Mouse (Mus musculus) stomach, embryonic 14.5 days (tissue): ENCODE data around the gene Tcf3. TPM values are rescaled to one million over a fixed set of nuclear protein-coding genes. Genes with fewer than 3 reads are reported as not detected.

Source experiments
- ATAC-seq: fragments of 200-750 bp; cut with Nextera tagmentation; 2 replicates; pipeline ENCODE4 v1.8.0; 2017; ENCODE audit warnings: low read depth, moderate TSS enrichment; ENCODE audit not compliant: insufficient number of reproducible peaks, insufficient read depth, low FRiP score
- H3K27ac ChIP-seq: fragments of 300-500 bp; sonication (generic); 2 replicates; pipeline ENCODE4 v1.5.1; 2014; ENCODE audit warnings: mild to moderate bottlenecking, low read length, moderate library complexity, mixed read lengths
- H3K27me3 ChIP-seq: fragments of 300-500 bp; sonication (generic); 2 replicates; pipeline ENCODE4 v1.6.1; 2014; ENCODE audit warnings: low read length, control low read depth, mixed read lengths; ENCODE audit not compliant: control insufficient read depth, insufficient read depth
- H3K36me3 ChIP-seq: fragments of 300-500 bp; sonication (generic); 2 replicates; pipeline ENCODE4 v1.6.1; 2014; ENCODE audit warnings: mild to moderate bottlenecking, control low read depth, low read length, moderate library complexity, mixed read lengths; ENCODE audit not compliant: control insufficient read depth, insufficient read depth
- H3K4me1 ChIP-seq: fragments of 300-500 bp; sonication (generic); 2 replicates; pipeline ENCODE4 v1.6.1; 2014; ENCODE audit warnings: low read length, control low read depth, mixed read lengths; ENCODE audit not compliant: control insufficient read depth, insufficient read depth
- H3K4me2 ChIP-seq: fragments of 300-500 bp; sonication (generic); replicated peaks from 2 replicates; pipeline ENCODE4 v1.6.1; 2014; ENCODE audit warnings: low read depth, low read length, control low read depth
- H3K4me3 ChIP-seq: fragments of 300-500 bp; sonication (generic); 2 replicates; pipeline ENCODE4 v1.5.1; 2014; ENCODE audit warnings: low read depth, low read length, control low read depth
- H3K9ac ChIP-seq: fragments of 300-500 bp; sonication (generic); replicated peaks from 2 replicates; pipeline ENCODE4 v1.6.1; 2014; ENCODE audit warnings: low read depth, mild to moderate bottlenecking, control low read depth, low read length, moderate library complexity, mixed read lengths
- H3K9me3 ChIP-seq: fragments of 300-500 bp; sonication (generic); 2 replicates; pipeline ENCODE4 v1.6.1; 2016; ENCODE audit warnings: low read depth, low read length, control low read depth; ENCODE audit not compliant: control insufficient read depth
- WGBS: fragments of 180-500 bp; shearing (Covaris S2); extraction: QIAGEN DNeasy Blood & Tissue Kit; methylation state at CpG from one replicate; pipeline ENCODE4 v1.1.7; 2014; 5-methylcytosine and 5-hydroxymethylcytosine counted together
- polyA plus RNA-seq: library from polyadenylated mRNA; unstranded; fragments of >200 nt; fragmentation: Nextera tagmentation; extraction: Ambion mirVana; gene quantifications from 2 replicates; pipeline ENCODE4 v1.2.1, GENCODE M21; 2014

Tcf3 gene
- polyA plus RNA-seq, 1 experiment from 2014 or later = 107 TPM

- H3K4me1 ChIP-seq = peaks cover 17% of the 10 kb centered on the region
- H3K4me3 ChIP-seq = peak overlapping the region; percentile 87; the same call in 1 of the 2 replicates
Measured at GRCm38 (mm10) chr10:80384709-80385108, 48.7 kb downstream of the Tcf3 start.

GRCm38 (mm10) chr10:80384115-80384639, 49.3 kb downstream of the Tcf3 start:
- Histone ChIP-seq H3K4me2 (peak overlapping the region; percentile 88), H3K27me3 (no peaks in the 10 kb centered on the region), H3K9me3 (no peaks in the 10 kb centered on the region), H3K4me3 (no peak overlapping the region), H3K36me3 (peaks cover 42% of the 10 kb centered on the region), H3K4me1 (peaks cover 17% of the 10 kb centered on the region), H3K9ac (no peak overlapping the region), H3K27ac (no peak overlapping the region)
- no peak for ATAC-seq
- 86% methylated on average over 4 of the region's 4 CpGs for WGBS

More at GRCm38 (mm10) chr10:80384709-80385108, 48.7 kb downstream of the Tcf3 start:
- no peak for ATAC-seq
- H3K27me3 ChIP-seq = no peaks in the 10 kb centered on the region
- H3K36me3 ChIP-seq = peaks cover 41% of the 10 kb centered on the region
- no peak overlapping the region for H3K27ac ChIP-seq
- no peak overlapping the region for H3K9ac ChIP-seq
- H3K9me3 ChIP-seq = no peaks in the 10 kb centered on the region
- H3K4me2 ChIP-seq = peak overlapping the region; percentile 88
- WGBS = 74% methylated on average over 7 of the region's 7 CpGs

- peaks cover 42% of the 10 kb centered on the region for H3K36me3 ChIP-seq
Measured at GRCm38 (mm10) chr10:80383431-80383830, 50.0 kb downstream of the Tcf3 start.

GRCm38 (mm10) chr10:80382641-80383365, 50.6 kb downstream of the Tcf3 start:
- H3K36me3 ChIP-seq = peaks cover 42% of the 10 kb centered on the region
- H3K27ac ChIP-seq = no peak overlapping the region
- no peak overlapping the region for H3K4me3 ChIP-seq
- no peaks in the 10 kb centered on the region for H3K27me3 ChIP-seq
- peaks cover 14% of the 10 kb centered on the region for H3K4me1 ChIP-seq
- H3K9me3 ChIP-seq = no peaks in the 10 kb centered on the region
- no peak for ATAC-seq
- H3K4me2 ChIP-seq = no peak overlapping the region
- no peak overlapping the region for H3K9ac ChIP-seq
- WGBS = 86% methylated on average over 7 of the region's 7 CpGs

More at GRCm38 (mm10) chr10:80383431-80383830, 50.0 kb downstream of the Tcf3 start:
- Histone ChIP-seq H3K4me3 (no peak overlapping the region), H3K9ac (no peak overlapping the region), H3K27me3 (no peaks in the 10 kb centered on the region), H3K4me2 (no peak overlapping the region), H3K4me1 (peaks cover 17% of the 10 kb centered on the region), H3K9me3 (no peaks in the 10 kb centered on the region), H3K27ac (no peak overlapping the region)
- 47% methylated on average over 4 of the region's 4 CpGs for WGBS
- ATAC-seq = no peak

- no peaks in the 10 kb centered on the region for H3K9me3 ChIP-seq
- WGBS = 50% methylated on average over 10 of the region's 10 CpGs
- no peak overlapping the region for H3K4me2 ChIP-seq
- no peak overlapping the region for H3K4me3 ChIP-seq
- no peak overlapping the region for H3K9ac ChIP-seq
- H3K27me3 ChIP-seq = no peaks in the 10 kb centered on the region
- no peak overlapping the region for H3K27ac ChIP-seq
- H3K36me3 ChIP-seq = peaks cover 27% of the 10 kb centered on the region
- no peak for ATAC-seq
- no peaks in the 10 kb centered on the region for H3K4me1 ChIP-seq
Measured at GRCm38 (mm10) chr10:80377716-80378115, 55.7 kb downstream of the Tcf3 start.

GRCm38 (mm10) chr10:80376160-80376559, 57.3 kb downstream of the Tcf3 start:
- peaks cover 13% of the 10 kb centered on the region for H3K36me3 ChIP-seq
- 2% methylated on average over 7 of the region's 7 CpGs for WGBS
- H3K9ac ChIP-seq = no peak overlapping the region
- H3K27me3 ChIP-seq = no peaks in the 10 kb centered on the region
- H3K27ac ChIP-seq = no peak overlapping the region
- H3K4me3 ChIP-seq = no peak overlapping the region
- H3K4me2 ChIP-seq = no peak overlapping the region
- no peak for ATAC-seq
- no peaks in the 10 kb centered on the region for H3K4me1 ChIP-seq
- no peaks in the 10 kb centered on the region for H3K9me3 ChIP-seq

- Histone ChIP-seq H3K9ac (no peak overlapping the region), H3K36me3 (no peaks in the 10 kb centered on the region), H3K27ac (no peak overlapping the region), H3K4me3 (no peak overlapping the region), H3K4me1 (no peaks in the 10 kb centered on the region), H3K27me3 (no peaks in the 10 kb centered on the region), H3K9me3 (no peaks in the 10 kb centered on the region), H3K4me2 (no peak overlapping the region)
- WGBS = 17% methylated on average over 6 of the region's 6 CpGs
- no peak; the same call in 1 of the 2 replicates for ATAC-seq
Measured at GRCm38 (mm10) chr10:80374063-80374462, 59.4 kb downstream of the Tcf3 start.

- H3K36me3 ChIP-seq = no peaks in the 10 kb centered on the region
- no peak overlapping the region for H3K4me3 ChIP-seq
- H3K4me2 ChIP-seq = no peak overlapping the region
- 83% methylated on average over 6 of the region's 6 CpGs for WGBS
- no peaks in the 10 kb centered on the region for H3K27me3 ChIP-seq
- no peaks in the 10 kb centered on the region for H3K4me1 ChIP-seq
- H3K27ac ChIP-seq = no peak overlapping the region
- H3K9me3 ChIP-seq = no peaks in the 10 kb centered on the region
- ATAC-seq = no peak
- H3K9ac ChIP-seq = no peak overlapping the region
Measured at GRCm38 (mm10) chr10:80372706-80373105, 60.7 kb downstream of the Tcf3 start.
